ENCODE assay signal across 23 mouse cellular contexts in genomic region chr15:61355344-61355743, GRCm38 (mm10).
DNase-seq lines count a peak whose midpoint lies in the region; ATAC-seq and TF ChIP-seq lines count a peak whose summit lies in the region.
"Had no signal": no experiment of that assay in that cellular context is flagged by ENCODE, and none has a peak within 500 bp of the region (broad histone marks: within the 10 kb centered on the region; RNA-seq: fewer than 3 reads in every experiment).

No protein-coding gene starts in this region.

- no peak overlapping the region for H3K4me3 ChIP-seq in midbrain, postnatal 0 days (ENCODE audit: low read depth, low read length)
- H3K4me3 ChIP-seq: forebrain, embryonic 12.5 days; heart, embryonic 12.5 days; hindbrain, embryonic 10.5 days; liver, embryonic 15.5 days; lung, embryonic 15.5 days; neural tube, embryonic 13.5 days had no signal

- in situ Hi-C loops in Patski (cut with MboI; ENCODE audit: low pct_unique_long_range_greater_than_20kb), result no loop called here

- no peaks in the 10 kb centered on the region for H3K36me3 ChIP-seq in midbrain, postnatal 0 days (ENCODE audit: insufficient read depth, low read length)
- H3K36me3 ChIP-seq: forebrain, embryonic 12.5 days; heart, embryonic 12.5 days; hindbrain, embryonic 10.5 days; liver, embryonic 15.5 days; lung, embryonic 15.5 days; neural tube, embryonic 13.5 days had no signal

- DNase-seq in 416B (ENCODE audit: low read depth), result peak; percentile 79
- no peak for DNase-seq in Patski (ENCODE audit: low read depth, low spot score)
- DNase-seq in fat pad, adult 2 months (ENCODE audit: extremely low read depth, low read depth, low spot score), result peak; percentile 42
- DNase-seq in kidney, postnatal 4 days, result no peak
- no peak for DNase-seq in retina, embryonic 14.5 days (ENCODE audit: low spot score)
- DNase-seq in midbrain, postnatal 0 days (ENCODE audit: low spot score), result no peak
- DNase-seq: cerebellum, adult 2 months; cerebellum, postnatal 25 days; heart, postnatal 10 days; kidney, postnatal 36 days; liver; lung, postnatal 36 days; midbrain, embryonic 14.5 days had no signal

- no peaks in the 10 kb centered on the region for H3K9me3 ChIP-seq in midbrain, postnatal 0 days (ENCODE audit: low read length)
- H3K9me3 ChIP-seq: forebrain, embryonic 12.5 days; heart, embryonic 12.5 days; hindbrain, embryonic 10.5 days; liver, embryonic 15.5 days; lung, embryonic 15.5 days; neural tube, embryonic 13.5 days had no signal

- POLR2A ChIA-PET in Patski (lab: Charles Lee), result no interaction called here

- no peaks in the 10 kb centered on the region for H3K27me3 ChIP-seq in Patski
- H3K27me3 ChIP-seq in midbrain, postnatal 0 days (ENCODE audit: insufficient read depth, low read length), result no peaks in the 10 kb centered on the region
- H3K27me3 ChIP-seq: forebrain, embryonic 12.5 days; heart, embryonic 12.5 days; liver, embryonic 15.5 days; lung, embryonic 15.5 days; neural tube, embryonic 13.5 days had no signal

- no peaks in the 10 kb centered on the region for H3K4me1 ChIP-seq in midbrain, postnatal 0 days (ENCODE audit: insufficient read depth, low read length)
- H3K4me1 ChIP-seq: forebrain, embryonic 12.5 days; heart, embryonic 12.5 days; hindbrain, embryonic 10.5 days; liver, embryonic 15.5 days; neural tube, embryonic 13.5 days had no signal

- H3K4me2 ChIP-seq in midbrain, postnatal 0 days (ENCODE audit: low read depth, low read length, poor library complexity, severe bottlenecking), result no peak overlapping the region
- H3K4me2 ChIP-seq: forebrain, embryonic 12.5 days; heart, embryonic 12.5 days; liver, embryonic 15.5 days; lung, embryonic 15.5 days; neural tube, embryonic 13.5 days had no signal

- H3K27ac ChIP-seq in midbrain, postnatal 0 days (ENCODE audit: low read depth, low read length), result no peak overlapping the region
- H3K27ac ChIP-seq: forebrain, embryonic 12.5 days; hindbrain, embryonic 10.5 days; hindbrain, postnatal 0 days; liver, embryonic 15.5 days; lung, embryonic 15.5 days; neural tube, embryonic 13.5 days; stomach, postnatal 0 days had no signal

- CTCF ChIA-PET in Patski (lab: Charles Lee), result no interaction called here

- no peak for TF ChIP-seq CTCF in Patski (IDR thresholded peaks at IDR 0.05)
- no peak for TF ChIP-seq CTCF in midbrain, postnatal 0 days (IDR thresholded peaks at IDR 0.05)

- no peak overlapping the region for H3K9ac ChIP-seq in midbrain, postnatal 0 days (replicated peaks; ENCODE audit: low read length, poor library complexity, severe bottlenecking)
- H3K9ac ChIP-seq: forebrain, embryonic 12.5 days; heart, embryonic 12.5 days; liver, embryonic 15.5 days; lung, embryonic 15.5 days; neural tube, embryonic 13.5 days had no signal

- ATAC-seq in Patski, result peak; percentile 44
- ATAC-seq in megakaryocyte progenitor cell, adult 5-6 weeks (replicated peaks; ENCODE audit: poor library complexity), result peak; percentile 80
- no peak for ATAC-seq in midbrain, postnatal 0 days (ENCODE audit: low FRiP score)
- ATAC-seq: hindbrain, postnatal 0 days; intestine, embryonic 16.5 days had no signal

Comparison
In these comparisons a context has a peak if more than half of its experiments do, and no peak if none do; other contexts are left out.
1. DNase-seq: peak in 416B (single experiment) and fat pad, adult 2 months (single experiment); none in Patski (single experiment), kidney, postnatal 4 days (0 of 2), retina, embryonic 14.5 days (single experiment) and midbrain, postnatal 0 days (single experiment).